Mouse (Mus musculus) left cerebral cortex, adult 9 months (tissue): Measurements from ENCODE around the gene Olfr985.
A peak's percentile ranks its signal among the peaks of the same experiment; 100 is the strongest.

ENCODE experiments used
- DNase-seq, 2 experiments: peaks; one replicate each; pipeline ENCODE4 v3.0.0; 2022; ENCODE audit warnings: low spot score in 2 of 2

Olfr985 gene

GRCm38 (mm10) chr9:40130084-40130483 is at the start of gene Olfr985:
TSS of gene Olfr985 (minus strand) at chr9:40130184.
- DNase-seq: no peak

- no peak for DNase-seq
These were observed 47.0 kb upstream of the Olfr985 start for GRCm38 (mm10) chr9:40177017-40177416.

GRCm38 (mm10) chr9:40166446-40166845 is 36.5 kb upstream of the Olfr985 start:
- DNase-seq: no peak

- no peak for DNase-seq
These were observed 25.2 kb upstream of the Olfr985 start for GRCm38 (mm10) chr9:40155118-40155644.

- no peak for DNase-seq
These were observed 11.6 kb upstream of the Olfr985 start for GRCm38 (mm10) chr9:40141544-40141943.

- DNase-seq: no peak
These were observed 9.5 kb upstream of the Olfr985 start for GRCm38 (mm10) chr9:40139484-40139883.

GRCm38 (mm10) chr9:40136987-40137688 is 7.2 kb upstream of the Olfr985 start:
- DNase-seq: no peak

- no peak for DNase-seq
These were observed 572 bp upstream of the Olfr985 start for GRCm38 (mm10) chr9:40130556-40130955.

GRCm38 (mm10) chr9:40117287-40117659 is 12.7 kb downstream of the Olfr985 start:
- DNase-seq: no peak

GRCm38 (mm10) chr9:40116645-40117286 is 13.2 kb downstream of the Olfr985 start:
- peak in 1 of 2 experiments; percentile 11 for DNase-seq

GRCm38 (mm10) chr9:40114106-40114505 is 15.9 kb downstream of the Olfr985 start, which contains the start of gene Olfr984:
TSS of gene Olfr984 (minus strand) at chr9:40114206.
- no peak for DNase-seq

GRCm38 (mm10) chr9:40094769-40095168 is 35.2 kb downstream of the Olfr985 start:
- no peak for DNase-seq

- no peak for DNase-seq
These were observed 36.5 kb downstream of the Olfr985 start, which contains the start of gene Olfr983 for GRCm38 (mm10) chr9:40093495-40093894. TSS of gene Olfr983 (minus strand) at chr9:40093595.
